Mouse (Mus musculus): ENCODE measurements around the gene Celf2. TPM values are rescaled to one million over a fixed set of nuclear protein-coding genes. Genes with fewer than 3 reads are reported as not detected.
"Not testable (repeated sequence)": the region's sequence is repeated elsewhere in the genome, so short reads cannot be mapped to it uniquely, and the experiment has no call there.

Celf2 gene
- polyA plus RNA-seq, 1 experiment from 2014 or later = 51.0 TPM

GRCm38 (mm10) chr2:7273214-7273613 is 236.1 kb downstream of the Celf2 start:
- WGBS (ENCODE audit: insufficient replicate concordance) = 73% methylated on average over 4 of the region's 4 CpGs
- ATAC-seq (replicated peaks; ENCODE audit: insufficient number of reproducible peaks, low FRiP score, low TSS enrichment) = no peak
- Histone ChIP-seq H3K4me2 (no peak overlapping the region), H3K4me3 (ENCODE audit: low read depth, low read length) (no peak overlapping the region), H3K27me3 (ENCODE audit: control insufficient read depth, insufficient read depth, low read length) (no peaks in the 10 kb centered on the region), H3K4me1 (ENCODE audit: control insufficient read depth, insufficient read depth, low read length) (no peaks in the 10 kb centered on the region), H3K9ac (ENCODE audit: low read depth, low read length) (no peak overlapping the region), H3K27ac (ENCODE audit: low read depth, low read length) (no peak overlapping the region), H3K9me3 (replicated peaks; ENCODE audit: control insufficient read depth, low read length) (no peaks in the 10 kb centered on the region), H3K36me3 (ENCODE audit: control insufficient read depth, insufficient read depth, low read length) (no peaks in the 10 kb centered on the region)

DNA sequence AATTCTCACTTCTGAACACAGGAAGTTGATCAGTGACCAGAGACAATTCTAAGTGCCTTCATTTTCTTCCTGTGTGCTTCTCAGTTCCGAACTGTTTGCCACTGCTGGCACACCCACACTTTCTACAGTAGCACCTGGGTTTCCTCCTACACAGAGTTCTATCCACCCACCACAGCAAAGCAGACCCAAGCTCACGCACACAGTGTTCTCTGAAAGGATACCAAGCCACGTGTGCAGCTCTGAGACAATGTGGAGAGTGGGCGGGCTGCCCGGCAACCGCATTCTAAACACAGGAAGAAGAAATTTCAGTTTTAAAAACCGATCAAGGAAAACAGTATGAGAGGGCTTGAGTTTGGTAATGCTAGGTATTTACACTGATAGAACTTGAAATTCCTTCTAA is 239.3 kb downstream of the Celf2 start:
- Histone ChIP-seq H3K4me2 (no peak overlapping the region), H3K9me3 (replicated peaks; ENCODE audit: control insufficient read depth, low read length) (no peaks in the 10 kb centered on the region), H3K27me3 (ENCODE audit: control insufficient read depth, insufficient read depth, low read length) (no peaks in the 10 kb centered on the region), H3K4me3 (ENCODE audit: low read depth, low read length) (no peak overlapping the region), H3K9ac (ENCODE audit: low read depth, low read length) (no peak overlapping the region), H3K27ac (ENCODE audit: low read depth, low read length) (no peak overlapping the region), H3K36me3 (ENCODE audit: control insufficient read depth, insufficient read depth, low read length) (no peaks in the 10 kb centered on the region), H3K4me1 (ENCODE audit: control insufficient read depth, insufficient read depth, low read length) (no peaks in the 10 kb centered on the region)
- no peak for ATAC-seq (replicated peaks; ENCODE audit: insufficient number of reproducible peaks, low FRiP score, low TSS enrichment)
- 80% methylated on average over 7 of the region's 7 CpGs for WGBS (ENCODE audit: insufficient replicate concordance)

DNA sequence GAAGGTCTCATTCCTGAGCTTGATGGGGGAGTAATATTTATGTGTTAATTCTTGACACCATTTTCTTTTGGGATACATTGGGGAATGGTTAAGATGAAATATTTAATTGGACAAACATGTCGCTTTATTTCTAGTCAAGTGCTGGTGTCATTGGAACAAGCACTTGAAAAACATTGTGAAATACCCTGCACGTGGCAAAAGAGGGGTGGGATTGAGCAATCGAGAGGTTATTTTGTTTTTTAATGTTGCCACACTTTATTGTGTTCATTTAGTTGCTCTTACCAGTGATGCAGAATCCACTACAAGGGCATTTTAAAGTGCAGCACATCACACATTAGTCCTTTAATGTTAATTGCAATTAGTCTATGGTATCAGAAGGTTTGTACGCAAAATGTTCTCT is 242.2 kb downstream of the Celf2 start:
- Histone ChIP-seq H3K9me3 (replicated peaks; ENCODE audit: control insufficient read depth, low read length) (no peaks in the 10 kb centered on the region), H3K4me3 (ENCODE audit: low read depth, low read length) (no peak overlapping the region), H3K4me1 (ENCODE audit: control insufficient read depth, insufficient read depth, low read length) (no peaks in the 10 kb centered on the region), H3K36me3 (ENCODE audit: control insufficient read depth, insufficient read depth, low read length) (no peaks in the 10 kb centered on the region), H3K9ac (ENCODE audit: low read depth, low read length) (no peak overlapping the region), H3K4me2 (no peak overlapping the region), H3K27me3 (ENCODE audit: control insufficient read depth, insufficient read depth, low read length) (no peaks in the 10 kb centered on the region), H3K27ac (ENCODE audit: low read depth, low read length) (no peak overlapping the region)
- ATAC-seq (replicated peaks; ENCODE audit: insufficient number of reproducible peaks, low FRiP score, low TSS enrichment) = no peak
- 79% methylated on average over 4 of the region's 4 CpGs for WGBS (ENCODE audit: insufficient replicate concordance)

GRCm38 (mm10) chr2:7262668-7263067 is 246.7 kb downstream of the Celf2 start:
- not testable (repeated sequence) for H3K4me2 ChIP-seq; ATAC-seq (replicated peaks; ENCODE audit: insufficient number of reproducible peaks, low FRiP score, low TSS enrichment); H3K4me1 ChIP-seq (ENCODE audit: control insufficient read depth, insufficient read depth, low read length); H3K9me3 ChIP-seq (replicated peaks; ENCODE audit: control insufficient read depth, low read length); H3K36me3 ChIP-seq (ENCODE audit: control insufficient read depth, insufficient read depth, low read length); H3K27me3 ChIP-seq (ENCODE audit: control insufficient read depth, insufficient read depth, low read length); H3K4me3 ChIP-seq (ENCODE audit: low read depth, low read length); H3K27ac ChIP-seq (ENCODE audit: low read depth, low read length); H3K9ac ChIP-seq (ENCODE audit: low read depth, low read length)

- H3K4me3 ChIP-seq (ENCODE audit: low read depth, low read length) = no peak overlapping the region
- no peak for ATAC-seq (replicated peaks; ENCODE audit: insufficient number of reproducible peaks, low FRiP score, low TSS enrichment)
- H3K9me3 ChIP-seq (replicated peaks; ENCODE audit: control insufficient read depth, low read length) = no peaks in the 10 kb centered on the region
- H3K4me2 ChIP-seq = no peak overlapping the region
- no peak overlapping the region for H3K27ac ChIP-seq (ENCODE audit: low read depth, low read length)
- no peaks in the 10 kb centered on the region for H3K4me1 ChIP-seq (ENCODE audit: control insufficient read depth, insufficient read depth, low read length)
- H3K36me3 ChIP-seq (ENCODE audit: control insufficient read depth, insufficient read depth, low read length) = no peaks in the 10 kb centered on the region
- 76% methylated on average over 4 of the region's 4 CpGs for WGBS (ENCODE audit: insufficient replicate concordance)
- no peaks in the 10 kb centered on the region for H3K27me3 ChIP-seq (ENCODE audit: control insufficient read depth, insufficient read depth, low read length)
- no peak overlapping the region for H3K9ac ChIP-seq (ENCODE audit: low read depth, low read length)
Measured at GRCm38 (mm10) chr2:7260186-7260585, 249.2 kb downstream of the Celf2 start.

GRCm38 (mm10) chr2:7259616-7260015 is 249.7 kb downstream of the Celf2 start:
- ATAC-seq (replicated peaks; ENCODE audit: insufficient number of reproducible peaks, low FRiP score, low TSS enrichment) = no peak
- WGBS (ENCODE audit: insufficient replicate concordance) = 85% methylated on average over 4 of the region's 4 CpGs
- no peaks in the 10 kb centered on the region for H3K27me3 ChIP-seq (ENCODE audit: control insufficient read depth, insufficient read depth, low read length)
- H3K27ac ChIP-seq (ENCODE audit: low read depth, low read length) = no peak overlapping the region
- H3K4me3 ChIP-seq (ENCODE audit: low read depth, low read length) = no peak overlapping the region
- H3K4me2 ChIP-seq = no peak overlapping the region
- no peaks in the 10 kb centered on the region for H3K9me3 ChIP-seq (replicated peaks; ENCODE audit: control insufficient read depth, low read length)
- H3K36me3 ChIP-seq (ENCODE audit: control insufficient read depth, insufficient read depth, low read length) = no peaks in the 10 kb centered on the region
- H3K4me1 ChIP-seq (ENCODE audit: control insufficient read depth, insufficient read depth, low read length) = no peaks in the 10 kb centered on the region
- no peak overlapping the region for H3K9ac ChIP-seq (ENCODE audit: low read depth, low read length)

DNA sequence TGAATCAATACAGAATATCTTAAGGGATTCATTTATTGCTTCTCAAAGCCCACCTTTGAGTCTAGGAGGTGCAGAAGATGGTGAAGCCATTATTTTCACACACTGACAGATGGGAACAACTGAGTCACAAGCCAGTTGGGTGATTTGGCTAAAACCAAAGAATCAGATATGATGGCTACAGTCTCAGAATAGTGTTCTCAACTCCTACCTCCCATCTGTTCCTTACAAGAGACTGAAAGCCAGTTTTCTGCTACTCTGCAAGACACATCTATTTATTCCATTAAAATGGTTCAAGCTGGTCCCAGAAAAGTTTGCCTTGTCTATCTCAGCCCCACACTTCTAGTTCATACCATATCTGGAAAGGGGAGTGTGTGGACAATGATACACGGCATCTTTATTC is 253.3 kb downstream of the Celf2 start:
- no peak for ATAC-seq (replicated peaks; ENCODE audit: insufficient number of reproducible peaks, low FRiP score, low TSS enrichment)
- Histone ChIP-seq H3K27me3 (ENCODE audit: control insufficient read depth, insufficient read depth, low read length) (no peaks in the 10 kb centered on the region), H3K36me3 (ENCODE audit: control insufficient read depth, insufficient read depth, low read length) (no peaks in the 10 kb centered on the region), H3K27ac (ENCODE audit: low read depth, low read length) (no peak overlapping the region), H3K4me3 (ENCODE audit: low read depth, low read length) (no peak overlapping the region), H3K4me2 (no peak overlapping the region), H3K4me1 (ENCODE audit: control insufficient read depth, insufficient read depth, low read length) (no peaks in the 10 kb centered on the region), H3K9ac (ENCODE audit: low read depth, low read length) (no peak overlapping the region), H3K9me3 (replicated peaks; ENCODE audit: control insufficient read depth, low read length) (no peaks in the 10 kb centered on the region)
- WGBS (ENCODE audit: insufficient replicate concordance) = 76% methylated on average over 1 of the region's 1 CpGs

DNA sequence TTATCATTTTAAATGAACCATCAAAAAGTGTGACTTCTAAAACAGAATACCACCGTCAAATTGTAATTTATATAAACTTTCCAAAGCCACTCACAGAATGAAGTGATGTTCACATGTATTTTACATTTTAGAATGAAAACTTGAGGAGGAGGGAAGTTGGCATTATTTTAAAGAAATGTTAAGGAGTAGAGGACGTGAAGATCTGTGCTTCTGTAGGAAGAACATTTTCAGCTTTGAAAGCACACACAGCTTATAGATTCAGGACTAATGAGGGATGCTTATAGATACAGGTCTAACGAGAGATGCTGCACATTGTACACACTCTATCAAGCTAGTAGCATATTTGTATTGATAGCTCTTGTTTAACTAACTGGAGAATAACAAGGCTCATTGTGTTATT is 254.0 kb downstream of the Celf2 start:
- Histone ChIP-seq H3K27ac (ENCODE audit: low read depth, low read length) (no peak overlapping the region), H3K4me1 (ENCODE audit: control insufficient read depth, insufficient read depth, low read length) (no peaks in the 10 kb centered on the region), H3K36me3 (ENCODE audit: control insufficient read depth, insufficient read depth, low read length) (no peaks in the 10 kb centered on the region), H3K4me3 (ENCODE audit: low read depth, low read length) (no peak overlapping the region), H3K9me3 (replicated peaks; ENCODE audit: control insufficient read depth, low read length) (no peaks in the 10 kb centered on the region), H3K9ac (ENCODE audit: low read depth, low read length) (no peak overlapping the region), H3K27me3 (ENCODE audit: control insufficient read depth, insufficient read depth, low read length) (no peaks in the 10 kb centered on the region), H3K4me2 (no peak overlapping the region)
- 75% methylated on average over 3 of the region's 3 CpGs for WGBS (ENCODE audit: insufficient replicate concordance)
- ATAC-seq (replicated peaks; ENCODE audit: insufficient number of reproducible peaks, low FRiP score, low TSS enrichment) = no peak

GRCm38 (mm10) chr2:7250314-7250713 is 259.0 kb downstream of the Celf2 start:
- H3K4me1 ChIP-seq (ENCODE audit: control insufficient read depth, insufficient read depth, low read length) = no peaks in the 10 kb centered on the region
- H3K9me3 ChIP-seq (replicated peaks; ENCODE audit: control insufficient read depth, low read length) = no peaks in the 10 kb centered on the region
- no peak overlapping the region for H3K9ac ChIP-seq (ENCODE audit: low read depth, low read length)
- H3K27me3 ChIP-seq (ENCODE audit: control insufficient read depth, insufficient read depth, low read length) = no peaks in the 10 kb centered on the region
- H3K36me3 ChIP-seq (ENCODE audit: control insufficient read depth, insufficient read depth, low read length) = no peaks in the 10 kb centered on the region
- ATAC-seq (replicated peaks; ENCODE audit: insufficient number of reproducible peaks, low FRiP score, low TSS enrichment) = no peak
- 31% methylated on average over 2 of the region's 2 CpGs for WGBS (ENCODE audit: insufficient replicate concordance)
- no peak overlapping the region for H3K4me3 ChIP-seq (ENCODE audit: low read depth, low read length)
- H3K4me2 ChIP-seq = no peak overlapping the region
- H3K27ac ChIP-seq (ENCODE audit: low read depth, low read length) = no peak overlapping the region
